Mouse (Mus musculus): Measurements from ENCODE around the gene Hes7.
A peak's percentile ranks its signal among the peaks of the same experiment; 100 is the strongest.

Gene Hes7

GRCm38 (mm10) chr11:69120221-69121000, at the start of gene Hes7:
TSS of gene Hes7 (plus strand) at chr11:69120404.
- peak; percentile 63 for DNase-seq (ENCODE audit: low spot score)

- peak; percentile 95 for DNase-seq (ENCODE audit: low spot score)
Observed at GRCm38 (mm10) chr11:69070590-69071222, 49.5 kb upstream of the Hes7 start, which contains the start of gene Tmem107. TSS of gene Tmem107 (plus strand) at chr11:69070806.

GRCm38 (mm10) chr11:69071262-69071661, 48.9 kb upstream of the Hes7 start:
- no peak for DNase-seq (ENCODE audit: low spot score)

- DNase-seq (ENCODE audit: low spot score): no peak
Observed at GRCm38 (mm10) chr11:69072234-69072633, 48.0 kb upstream of the Hes7 start.

GRCm38 (mm10) chr11:69072666-69073064, 47.5 kb upstream of the Hes7 start:
- DNase-seq (ENCODE audit: low spot score): no peak

GRCm38 (mm10) chr11:69073065-69073888, 46.9 kb upstream of the Hes7 start:
- peak; percentile 89 for DNase-seq (ENCODE audit: low spot score)

- no peak for DNase-seq (ENCODE audit: low spot score)
Observed at GRCm38 (mm10) chr11:69073951-69074775, 46.0 kb upstream of the Hes7 start.

GRCm38 (mm10) chr11:69074776-69075069, 45.5 kb upstream of the Hes7 start:
- DNase-seq (ENCODE audit: low spot score): no peak

- DNase-seq (ENCODE audit: low spot score): no peak
Observed at GRCm38 (mm10) chr11:69075764-69076479, 44.3 kb upstream of the Hes7 start.

- no peak for DNase-seq (ENCODE audit: low spot score)
Observed at GRCm38 (mm10) chr11:69076572-69076971, 43.6 kb upstream of the Hes7 start.

- DNase-seq (ENCODE audit: low spot score): no peak
Observed at GRCm38 (mm10) chr11:69077316-69077715, 42.9 kb upstream of the Hes7 start.

GRCm38 (mm10) chr11:69078041-69078440, 42.2 kb upstream of the Hes7 start:
- DNase-seq (ENCODE audit: low spot score): no peak

GRCm38 (mm10) chr11:69078805-69079438, 41.3 kb upstream of the Hes7 start:
- no peak for DNase-seq (ENCODE audit: low spot score)

- no peak for DNase-seq (ENCODE audit: low spot score)
Observed at GRCm38 (mm10) chr11:69080102-69080854, 39.9 kb upstream of the Hes7 start.

- no peak for DNase-seq (ENCODE audit: low spot score)
Observed at GRCm38 (mm10) chr11:69080855-69081222, 39.4 kb upstream of the Hes7 start.

- DNase-seq (ENCODE audit: low spot score): no peak
Observed at GRCm38 (mm10) chr11:69081613-69082012, 38.6 kb upstream of the Hes7 start.

- DNase-seq (ENCODE audit: low spot score): no peak
Observed at GRCm38 (mm10) chr11:69085608-69086007, 34.6 kb upstream of the Hes7 start.

GRCm38 (mm10) chr11:69086390-69086789, 33.8 kb upstream of the Hes7 start:
- no peak for DNase-seq (ENCODE audit: low spot score)

GRCm38 (mm10) chr11:69087082-69087481, 33.1 kb upstream of the Hes7 start:
- DNase-seq (ENCODE audit: low spot score): no peak

GRCm38 (mm10) chr11:69087597-69087996, 32.6 kb upstream of the Hes7 start:
- no peak for DNase-seq (ENCODE audit: low spot score)

Measured in testis, postnatal 14 days (tissue).